ENCODE assay signal across 17 mouse cellular contexts in the genomic region with DNA sequence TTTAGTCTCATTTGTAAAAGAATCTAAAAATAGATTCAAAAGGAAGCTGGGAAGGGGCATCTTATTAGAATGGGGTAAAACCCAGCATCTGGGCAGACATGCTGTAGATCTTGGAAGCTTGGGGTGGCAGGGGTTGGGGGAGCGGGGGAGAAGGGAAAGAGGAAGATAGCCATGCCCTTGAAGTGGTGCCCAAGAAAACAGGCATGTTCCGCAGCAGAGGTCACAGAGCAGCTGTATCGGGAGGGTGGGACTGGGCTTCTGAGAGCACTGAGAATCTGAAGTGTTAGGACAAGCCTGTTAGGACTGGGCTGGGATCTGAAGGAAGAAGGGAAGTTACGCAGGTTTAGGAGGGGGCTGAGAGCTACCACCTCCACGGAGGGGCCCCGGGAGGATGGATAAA.
DNase-seq lines count a peak whose midpoint lies in the region; ATAC-seq lines count a peak whose summit lies in the region.
"Had no signal": no experiment of that assay in that cellular context is flagged by ENCODE, and none has a peak within 500 bp of the region (broad histone marks: within the 10 kb centered on the region; RNA-seq: fewer than 3 reads in every experiment).

No protein-coding gene starts in this region.

- peak overlapping the region; percentile 21; the same call in 1 of the 2 replicates for H3K27ac ChIP-seq in heart, embryonic 12.5 days (ENCODE audit: poor library complexity, severe bottlenecking)
- H3K27ac ChIP-seq in neural tube, embryonic 13.5 days (replicated peaks): no peak overlapping the region
- peak overlapping the region; percentile 64 for H3K27ac ChIP-seq in midbrain, embryonic 14.5 days (replicated peaks; ENCODE audit: low read depth, low read length)
- H3K27ac ChIP-seq: embryonic facial prominence, embryonic 13.5 days; gastrocnemius, adult 2 months; intestine, embryonic 15.5 days; limb, embryonic 10.5 days; liver, embryonic 12.5 days; lung, embryonic 15.5 days had no signal

- H3K4me2 ChIP-seq in heart, embryonic 12.5 days: no peak overlapping the region
- H3K4me2 ChIP-seq in neural tube, embryonic 13.5 days: no peak overlapping the region
- peak overlapping the region; percentile 20; the same call in 1 of the 2 replicates for H3K4me2 ChIP-seq in midbrain, embryonic 14.5 days (ENCODE audit: low read length)
- H3K4me2 ChIP-seq: embryonic facial prominence, embryonic 13.5 days; intestine, embryonic 15.5 days; liver, embryonic 12.5 days; lung, embryonic 15.5 days had no signal

- H3K36me3 ChIP-seq in heart, embryonic 12.5 days: no peaks in the 10 kb centered on the region
- no peaks in the 10 kb centered on the region for H3K36me3 ChIP-seq in neural tube, embryonic 13.5 days
- H3K36me3 ChIP-seq in midbrain, embryonic 14.5 days (ENCODE audit: control insufficient read depth, insufficient read depth, low read length): no peaks in the 10 kb centered on the region
- H3K36me3 ChIP-seq: embryonic facial prominence, embryonic 13.5 days; intestine, embryonic 15.5 days; limb, embryonic 10.5 days; liver, embryonic 12.5 days; lung, embryonic 15.5 days had no signal

- WGBS in heart, embryonic 12.5 days: 34% methylated on average over 6 of the region's 6 CpGs
- WGBS in neural tube, embryonic 13.5 days: 64% methylated on average over 6 of the region's 6 CpGs
- WGBS in midbrain, embryonic 14.5 days: 55% methylated on average over 6 of the region's 6 CpGs

- no peak overlapping the region for H3K4me3 ChIP-seq in heart, embryonic 12.5 days
- no peak overlapping the region for H3K4me3 ChIP-seq in neural tube, embryonic 13.5 days
- H3K4me3 ChIP-seq in midbrain, embryonic 14.5 days (replicated peaks; ENCODE audit: low read depth, low read length): no peak overlapping the region
- H3K4me3 ChIP-seq: embryonic facial prominence, embryonic 13.5 days; gastrocnemius, adult 2 months; intestine, embryonic 15.5 days; limb, embryonic 10.5 days; liver, embryonic 12.5 days; lung, embryonic 15.5 days had no signal

- no peaks in the 10 kb centered on the region for H3K9me3 ChIP-seq in heart, embryonic 12.5 days (replicated peaks)
- H3K9me3 ChIP-seq in neural tube, embryonic 13.5 days: no peaks in the 10 kb centered on the region
- H3K9me3 ChIP-seq in midbrain, embryonic 14.5 days (ENCODE audit: control insufficient read depth, low read length): no peaks in the 10 kb centered on the region
- H3K9me3 ChIP-seq: embryonic facial prominence, embryonic 13.5 days; intestine, embryonic 15.5 days; limb, embryonic 10.5 days; liver, embryonic 12.5 days; lung, embryonic 15.5 days had no signal

- H3K4me1 ChIP-seq in heart, embryonic 12.5 days (replicated peaks): peaks cover 13% of the 10 kb centered on the region
- peaks cover 16% of the 10 kb centered on the region for H3K4me1 ChIP-seq in neural tube, embryonic 13.5 days (replicated peaks)
- peaks cover 33% of the 10 kb centered on the region for H3K4me1 ChIP-seq in midbrain, embryonic 14.5 days (ENCODE audit: control insufficient read depth, insufficient read depth, low read length)
- H3K4me1 ChIP-seq: intestine, embryonic 15.5 days; liver, embryonic 12.5 days had no signal

- no peaks in the 10 kb centered on the region for H3K27me3 ChIP-seq in heart, embryonic 12.5 days (replicated peaks)
- no peaks in the 10 kb centered on the region for H3K27me3 ChIP-seq in neural tube, embryonic 13.5 days
- no peaks in the 10 kb centered on the region for H3K27me3 ChIP-seq in midbrain, embryonic 14.5 days (ENCODE audit: control insufficient read depth, insufficient read depth, low read length)
- H3K27me3 ChIP-seq: embryonic facial prominence, embryonic 13.5 days; intestine, embryonic 15.5 days; liver, embryonic 12.5 days; lung, embryonic 15.5 days; Patski had no signal

- H3K9ac ChIP-seq in heart, embryonic 12.5 days: no peak overlapping the region
- no peak overlapping the region for H3K9ac ChIP-seq in neural tube, embryonic 13.5 days
- no peak overlapping the region for H3K9ac ChIP-seq in midbrain, embryonic 14.5 days (replicated peaks; ENCODE audit: low read length)
- H3K9ac ChIP-seq: embryonic facial prominence, embryonic 13.5 days; intestine, embryonic 15.5 days; liver, embryonic 12.5 days; lung, embryonic 15.5 days had no signal

- DNase-seq in adrenal gland, postnatal 14 days: peak; percentile 9
- DNase-seq in adrenal gland, adult 8-10 months: no peak
- no peak for DNase-seq in heart, adult 9 months (ENCODE audit: low spot score in 2 of 2)
- no peak for DNase-seq in neural tube, embryonic 10.5 days (ENCODE audit: extremely low spot score, low spot score)
- DNase-seq in midbrain, embryonic 14.5 days: no peak
- no peak for DNase-seq in thymus, postnatal 25 days
- DNase-seq: cerebellum, adult 11-12 months; cerebellum, postnatal 36 days; gastrocnemius, adult 2 months had no signal

- ATAC-seq in heart, embryonic 12.5 days (ENCODE audit: insufficient number of reproducible peaks, low FRiP score): peak; percentile 77
- 0 out of 2 replicates have a peak, but pooled peaks have one; percentile 42 for ATAC-seq in neural tube, embryonic 13.5 days (ENCODE audit: low read depth)
- ATAC-seq in midbrain, embryonic 14.5 days (ENCODE audit: low FRiP score, low TSS enrichment): no peak
- ATAC-seq: intestine, embryonic 15.5 days; liver, embryonic 12.5 days; Patski had no signal
